Mouse (Mus musculus) T-helper 2 cell (primary cell): ENCODE results near the gene Trmt44.

Experiments
- in situ Hi-C: fragments of 300-600 bp; cut with MboI, MseI; formaldehyde crosslinking; loops from one replicate; pipeline ENCODE4 v1.15.1; 2025; ENCODE audit warnings: high pct_unique_total_duplicates

The Trmt44 gene

DNA sequence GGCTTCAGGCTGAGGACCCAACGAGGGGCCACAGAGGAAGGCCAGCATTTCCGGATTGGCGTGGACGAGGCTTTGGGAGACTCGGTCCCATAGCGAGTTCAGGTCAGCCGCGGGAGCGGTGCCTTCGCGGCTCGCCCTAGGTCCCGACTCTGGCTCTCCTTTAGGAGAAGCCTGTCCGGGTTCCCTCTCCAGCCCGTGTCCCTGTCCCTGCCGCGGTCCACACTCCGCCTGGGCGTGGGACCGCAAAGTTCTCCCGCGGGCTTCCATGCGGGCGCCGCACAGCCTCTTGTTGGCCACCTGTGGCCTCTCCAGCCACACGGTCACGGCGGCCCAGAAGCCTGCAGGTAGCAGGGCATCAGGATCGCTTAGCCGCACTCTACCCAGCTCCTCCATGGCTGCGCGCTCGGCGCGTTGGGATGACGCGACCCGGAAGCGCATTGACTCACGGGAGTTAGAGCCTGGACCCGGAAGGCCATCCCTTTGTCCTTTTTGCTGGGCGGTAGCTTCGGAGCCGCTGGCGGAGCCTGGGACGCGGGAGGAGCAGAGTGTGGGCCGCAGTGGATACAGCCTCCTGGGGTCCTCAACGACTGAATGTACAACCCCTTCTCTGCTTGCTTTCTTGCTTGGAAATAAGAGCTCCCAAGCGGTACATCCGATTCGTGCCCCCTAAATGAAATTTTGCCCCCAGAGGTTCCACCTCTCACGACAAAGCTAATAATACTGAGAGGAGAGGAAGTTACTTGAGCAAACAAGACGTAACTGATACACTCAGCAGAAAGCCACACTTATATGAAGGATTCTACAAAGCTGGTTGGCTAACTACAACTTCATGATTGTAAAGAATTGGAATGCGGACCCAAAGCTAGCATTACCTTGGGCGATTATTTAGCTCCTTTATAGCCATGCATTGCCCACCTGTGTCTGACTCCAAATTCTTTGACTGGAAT lies at the start of gene Trmt44:
Trmt44 (minus strand) TSS at position 418 of the 947 bp plus-strand sequence.
- in situ Hi-C loops: no loop called here

DNA sequence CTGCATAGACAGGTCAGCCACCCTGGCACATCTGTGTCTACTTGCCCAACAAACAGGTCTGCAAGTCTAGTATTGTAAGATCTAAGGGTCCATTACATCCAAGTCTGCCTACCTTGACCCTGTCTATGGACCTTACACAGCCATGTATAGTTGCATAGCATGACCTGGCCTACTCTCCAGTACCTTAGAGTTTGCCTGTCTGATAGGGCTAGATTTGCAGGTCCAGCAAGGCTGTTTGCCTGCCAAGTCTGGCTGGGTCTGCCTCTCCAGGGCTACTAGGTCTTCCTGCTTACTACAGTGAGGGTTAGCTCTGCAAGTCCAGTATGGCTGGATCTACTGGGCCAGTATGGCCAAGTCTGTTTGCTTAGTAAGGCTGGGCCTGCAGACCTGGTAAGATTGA lies 49.0 kb upstream of the Trmt44 start:
- in situ Hi-C loops: no loop called here

DNA sequence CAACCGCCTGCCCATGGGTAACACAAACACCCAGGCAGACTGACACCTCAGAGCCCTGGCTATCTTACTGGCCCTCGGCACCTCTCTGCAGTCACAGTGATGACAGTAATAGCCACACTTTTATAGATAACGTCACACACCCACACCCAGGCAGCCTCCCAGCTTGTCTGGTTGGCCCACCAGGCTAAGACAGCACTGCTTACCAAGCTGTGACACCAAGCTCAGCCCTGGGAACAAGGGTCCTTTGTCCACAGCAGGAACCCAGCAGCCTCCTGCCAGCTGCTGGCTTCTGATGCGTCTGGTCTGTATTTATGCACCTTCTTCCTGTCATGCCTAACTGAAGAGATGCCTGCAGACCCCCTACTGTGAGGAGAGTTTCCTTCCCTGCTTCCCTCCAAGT lies 46.2 kb upstream of the Trmt44 start:
- in situ Hi-C loops: no loop called here

DNA sequence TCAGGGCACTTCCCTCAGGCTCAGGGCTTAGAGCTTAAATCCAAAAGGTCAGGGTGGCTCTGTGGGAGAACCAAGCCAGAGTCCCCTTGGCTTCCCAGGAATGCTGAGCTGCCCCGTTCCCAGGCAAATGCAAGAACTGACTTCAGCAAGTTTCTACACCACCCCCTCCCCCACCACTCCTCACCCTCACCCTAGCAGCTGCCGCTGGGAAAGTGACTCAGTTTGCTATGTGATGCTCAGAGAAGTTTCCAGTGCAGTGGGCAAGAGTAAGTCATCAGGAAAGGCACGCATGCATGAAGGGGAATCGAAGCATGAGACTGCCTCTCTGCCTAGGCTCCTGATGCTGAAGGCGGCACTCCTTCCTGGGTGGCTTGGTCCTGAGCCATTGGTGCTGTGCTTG lies 42.1 kb upstream of the Trmt44 start:
- in situ Hi-C loops: no loop called here

DNA sequence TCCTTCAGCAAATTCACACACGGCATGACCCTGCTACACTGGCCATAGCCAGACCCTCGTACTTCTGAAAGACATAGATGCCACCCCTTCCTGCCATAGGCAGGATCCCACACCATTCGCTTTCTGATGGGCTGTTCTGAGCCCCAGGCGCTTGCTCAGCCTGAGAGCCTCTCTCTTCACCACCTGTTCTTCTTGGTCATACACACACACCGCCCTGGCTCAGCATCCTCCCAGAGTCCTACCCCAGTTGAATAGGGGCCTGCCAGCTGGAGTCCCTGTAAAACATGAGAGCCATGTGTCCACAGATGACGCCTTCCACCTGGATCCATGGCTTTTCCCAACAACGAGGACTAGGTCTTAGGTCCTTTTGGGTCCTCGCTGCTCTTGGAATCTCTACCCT lies 37.9 kb upstream of the Trmt44 start:
- in situ Hi-C loops: no loop called here

GRCm38 (mm10) chr5:35611900-35612299 lies 37.0 kb upstream of the Trmt44 start:
- in situ Hi-C loops: no loop called here

DNA sequence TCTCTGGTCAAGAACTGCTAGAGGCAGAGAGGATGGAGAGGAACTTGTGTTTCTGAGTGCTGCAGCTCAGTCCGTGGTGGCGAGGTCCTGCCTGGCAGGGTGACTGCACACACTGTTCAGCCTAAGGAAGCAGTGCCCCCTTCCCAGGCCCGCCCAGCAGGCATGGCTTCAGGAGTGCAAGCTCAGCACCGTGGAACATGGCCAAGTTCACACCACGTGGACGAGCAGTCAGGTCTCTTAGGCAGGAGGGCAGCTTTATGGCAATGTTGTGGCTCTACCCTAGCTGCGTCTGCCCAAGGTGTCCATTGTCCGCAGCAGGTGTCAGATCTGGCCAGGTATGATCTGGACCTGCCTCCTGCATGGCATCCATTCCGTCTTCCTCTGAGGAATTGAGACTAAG lies 36.3 kb upstream of the Trmt44 start:
- in situ Hi-C loops: no loop called here

GRCm38 (mm10) chr5:35610381-35610780 lies 35.5 kb upstream of the Trmt44 start:
- in situ Hi-C loops: no loop called here

DNA sequence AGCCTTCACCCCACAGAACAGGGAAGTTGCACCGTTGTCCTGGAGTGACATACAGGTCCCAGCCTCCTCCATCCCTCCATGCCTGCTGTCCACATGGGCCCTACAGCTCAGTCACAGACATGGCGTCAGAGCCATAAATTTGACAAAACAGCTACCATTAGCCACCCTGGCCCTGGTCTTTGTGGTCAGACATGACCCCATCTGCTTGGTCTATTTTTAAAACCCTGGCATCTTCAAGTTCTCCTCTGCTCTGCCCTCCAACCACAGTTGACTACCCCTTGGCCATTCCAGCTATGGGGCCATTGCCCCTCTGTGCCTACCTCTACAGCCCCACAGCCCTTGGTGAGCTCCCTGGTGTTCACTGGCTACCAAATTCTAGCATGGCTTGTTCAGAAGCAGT lies 35.1 kb upstream of the Trmt44 start:
- in situ Hi-C loops: no loop called here

DNA sequence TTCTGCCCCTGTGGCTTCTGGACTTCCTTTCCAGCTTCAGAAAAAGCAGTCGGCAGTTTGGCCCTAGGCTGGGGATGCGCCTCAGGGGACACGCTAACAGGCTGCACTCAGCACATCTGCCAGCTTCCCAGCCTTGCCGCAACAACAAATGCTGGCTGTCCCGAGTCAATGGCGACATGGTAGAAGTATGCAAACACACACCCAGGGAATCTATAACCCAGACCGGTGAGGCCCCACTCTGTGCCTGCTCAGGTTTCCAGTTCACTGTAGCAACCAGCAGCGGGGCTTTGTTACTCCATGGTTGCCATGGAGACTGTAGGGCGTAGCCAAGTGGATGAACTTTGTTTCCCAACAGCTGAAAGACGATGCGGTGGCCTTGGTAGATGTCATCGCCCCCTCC lies 34.5 kb upstream of the Trmt44 start:
- in situ Hi-C loops: no loop called here

DNA sequence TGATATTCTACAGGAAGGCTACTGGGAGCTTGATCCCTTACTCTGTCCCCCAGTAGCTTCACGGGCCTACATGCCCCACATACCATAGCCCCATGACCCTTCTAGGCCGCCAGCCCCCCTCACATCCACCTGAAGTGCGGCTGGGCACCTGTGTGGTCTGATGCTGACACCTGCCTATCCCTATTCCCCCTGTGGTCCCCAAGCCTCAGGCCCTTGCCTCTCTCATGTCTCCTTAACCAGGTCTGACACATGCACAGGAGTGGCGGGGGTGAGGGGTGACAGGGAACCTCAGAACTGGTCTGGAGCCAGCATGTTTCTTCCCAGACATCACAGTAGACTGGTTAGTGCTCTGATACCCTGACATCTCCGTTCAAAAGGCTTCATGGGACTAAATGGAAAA lies 33.7 kb upstream of the Trmt44 start:
- in situ Hi-C loops: no loop called here

DNA sequence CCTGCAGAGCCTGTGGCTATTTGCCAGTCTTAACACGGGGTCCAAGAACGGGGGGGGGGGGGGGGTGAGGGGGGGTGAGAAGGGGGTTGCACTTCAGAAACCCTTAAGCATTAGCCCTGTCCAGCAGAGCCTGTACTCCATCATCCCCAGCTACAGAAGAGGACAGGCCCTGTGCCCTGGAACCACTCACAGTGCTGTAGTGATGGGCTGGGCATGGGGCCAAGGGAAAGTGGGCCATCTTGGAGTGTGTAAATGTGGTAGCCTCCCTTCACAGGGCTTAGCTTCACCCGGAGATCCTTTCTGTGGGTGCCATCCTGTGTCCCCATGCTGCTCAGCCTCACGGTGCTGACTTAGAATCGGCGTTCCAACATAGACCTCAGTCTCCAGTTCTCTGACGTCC lies 32.9 kb upstream of the Trmt44 start:
- in situ Hi-C loops: no loop called here

DNA sequence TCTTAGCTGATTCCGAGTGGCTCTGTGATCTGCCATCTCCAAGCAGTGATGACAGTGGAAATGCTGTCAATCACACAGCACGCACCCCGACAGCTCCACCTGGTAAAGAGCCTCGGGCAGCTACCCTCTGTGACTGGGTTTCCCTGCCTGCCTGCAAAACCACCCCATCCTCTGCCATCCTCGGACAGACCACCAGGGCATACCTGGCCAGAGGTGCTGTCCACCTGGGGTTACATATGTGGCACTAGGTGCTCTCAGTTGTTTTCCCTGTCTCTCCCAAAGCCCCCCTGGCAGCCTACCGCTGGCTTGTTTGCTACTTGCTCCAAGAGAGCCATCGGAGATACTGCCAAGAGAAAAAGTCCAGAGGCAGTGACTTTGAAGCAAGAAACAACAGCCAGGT lies 31.9 kb upstream of the Trmt44 start:
- in situ Hi-C loops: no loop called here

- in situ Hi-C loops: no loop called here
Measured at GRCm38 (mm10) chr5:35605355-35605754, 30.5 kb upstream of the Trmt44 start.

DNA sequence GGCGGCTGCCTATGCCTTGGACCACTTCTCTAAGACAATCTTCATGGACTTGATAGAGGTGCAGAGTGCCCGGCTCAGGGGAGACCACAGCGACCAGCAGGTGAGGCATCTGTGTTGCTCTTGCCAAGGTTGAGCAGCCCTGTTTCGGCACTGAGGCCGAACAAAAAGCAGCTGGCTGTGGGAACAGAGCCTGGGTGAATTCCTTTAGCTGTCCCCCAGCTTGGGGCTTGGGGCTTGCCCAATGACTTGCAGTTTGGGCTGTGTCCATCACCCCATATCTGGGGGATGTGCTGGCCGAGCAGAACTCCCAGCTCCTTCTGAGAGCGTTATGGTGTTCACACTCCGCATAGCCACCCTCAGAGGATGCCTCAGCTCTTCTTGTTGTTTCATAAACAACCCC lies 26.7 kb upstream of the Trmt44 start:
- in situ Hi-C loops: no loop called here

- in situ Hi-C loops: no loop called here
Measured at GRCm38 (mm10) chr5:35600233-35600632, 25.4 kb upstream of the Trmt44 start.

DNA sequence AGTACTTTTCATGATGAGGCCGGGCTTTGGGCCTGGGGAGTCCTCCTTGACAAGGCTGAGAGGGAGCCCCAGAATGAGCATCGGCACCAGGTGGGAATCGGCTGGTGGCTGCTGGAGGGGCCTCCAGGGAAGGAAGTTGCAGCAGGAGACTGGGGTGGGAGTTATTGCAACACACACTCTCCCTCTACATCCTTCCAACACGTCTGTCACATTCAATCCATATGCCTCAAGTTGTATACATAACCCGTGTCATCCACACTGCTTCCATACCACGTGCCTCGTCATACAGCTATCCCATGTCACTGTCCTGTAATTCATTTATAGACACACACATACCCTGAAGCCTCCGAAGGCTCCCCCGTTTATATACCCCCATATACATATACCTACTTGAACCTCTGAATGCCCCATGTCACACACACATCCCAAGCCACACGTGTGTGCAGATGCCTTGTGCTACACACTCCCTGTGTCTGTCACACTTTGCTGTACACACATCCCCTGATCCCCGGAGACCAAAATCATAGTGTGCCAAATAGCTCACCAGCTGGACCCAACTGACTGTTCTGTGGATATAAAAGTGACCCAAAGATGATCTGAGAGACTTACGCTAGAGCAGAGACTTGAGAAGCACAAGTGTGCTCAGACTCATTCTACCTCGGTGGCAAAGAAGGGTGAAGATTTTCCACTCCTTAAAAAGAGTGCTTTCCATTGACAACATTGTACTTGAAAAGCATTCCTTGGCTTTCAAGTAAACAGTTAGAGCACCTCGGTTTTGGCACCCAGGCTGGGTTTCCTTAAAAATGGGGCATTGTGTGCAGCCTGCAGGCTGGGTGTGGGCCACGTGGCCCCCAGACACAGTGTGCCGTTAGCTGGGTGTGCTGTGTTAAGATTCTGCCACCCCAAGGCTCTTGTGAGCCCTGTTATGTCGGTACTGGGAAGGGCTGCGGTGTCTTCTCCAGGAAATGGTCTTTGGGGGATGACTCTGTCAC lies 21.6 kb upstream of the Trmt44 start:
- in situ Hi-C loops: no loop called here

- in situ Hi-C loops: no loop called here
Measured at GRCm38 (mm10) chr5:35595706-35596105, 20.8 kb upstream of the Trmt44 start.

GRCm38 (mm10) chr5:35594768-35595167 lies 19.9 kb upstream of the Trmt44 start:
- in situ Hi-C loops: loop anchor here (5.0 kb wide), 1 partner anchor 118 kb away; no protein-coding TSS in a partner anchor

GRCm38 (mm10) chr5:35593272-35593671 lies 18.4 kb upstream of the Trmt44 start:
- in situ Hi-C loops: loop anchor here (5.0 kb wide), 1 partner anchor 119 kb away; no protein-coding TSS in a partner anchor

- in situ Hi-C loops: loop anchor here (5.0 kb wide), 1 partner anchor 119 kb away; no protein-coding TSS in a partner anchor
Measured at GRCm38 (mm10) chr5:35592824-35593223, 18.0 kb upstream of the Trmt44 start.
